Mouse (Mus musculus) liver, embryonic 11.5 days (tissue): ENCODE measurements at regions not wholly inside any gene's neighbourhood (a gene's known extent, or its start where the extent isn't known, plus 50 kb on each side); places are given as distances from the start of the nearest gene placed in this dataset.

Experiments used
- ATAC-seq: fragments of 200-750 bp; cut with Nextera tagmentation; replicated peaks from 2 replicates; pipeline ENCODE4 v1.8.0; 2017; ENCODE audit warnings: moderate number of reproducible peaks, mild to moderate bottlenecking, moderate TSS enrichment, moderate library complexity; ENCODE audit not compliant: low FRiP score
- DNase-seq: peaks from one replicate; pipeline ENCODE4 v3.0.0-alpha.2; 2017; ENCODE audit warnings: low spot score
- H3K27ac ChIP-seq: fragments of 300-500 bp; sonication (generic); 2 replicates; pipeline ENCODE4 v1.5.1; 2014; ENCODE audit warnings: mild to moderate bottlenecking, low read depth, low read length, control low read depth
- H3K27me3 ChIP-seq: fragments of 300-500 bp; sonication (generic); replicated peaks from 2 replicates; pipeline ENCODE4 v1.6.1; 2014; ENCODE audit warnings: low read length, mixed read lengths; ENCODE audit not compliant: control insufficient read depth, insufficient read depth
- H3K36me3 ChIP-seq: fragments of 300-500 bp; sonication (generic); 2 replicates; pipeline ENCODE4 v1.6.1; 2014; ENCODE audit warnings: mild to moderate bottlenecking, low read length, moderate library complexity, mixed read lengths; ENCODE audit not compliant: control insufficient read depth, insufficient read depth
- H3K4me1 ChIP-seq: fragments of 300-500 bp; sonication (generic); replicated peaks from 2 replicates; pipeline ENCODE4 v1.6.1; 2014; ENCODE audit warnings: low read length, mixed read lengths; ENCODE audit not compliant: control insufficient read depth, insufficient read depth
- H3K4me2 ChIP-seq: fragments of 300-500 bp; sonication (generic); 2 replicates; pipeline ENCODE4 v1.6.1; 2014; ENCODE audit warnings: mild to moderate bottlenecking, control low read depth, moderate library complexity
- H3K4me3 ChIP-seq: fragments of 300-500 bp; sonication (generic); 2 replicates; pipeline ENCODE4 v1.5.1; 2014; ENCODE audit warnings: low read depth, low read length, control low read depth
- H3K9ac ChIP-seq: fragments of 300-500 bp; sonication (generic); 2 replicates; pipeline ENCODE4 v1.6.1; 2014; ENCODE audit warnings: low read depth, low read length, control low read depth
- H3K9me3 ChIP-seq: fragments of 300-500 bp; sonication (generic); 2 replicates; pipeline ENCODE4 v1.6.1; 2016; ENCODE audit warnings: low read length, inconsistent platforms, mixed read lengths; ENCODE audit not compliant: control insufficient read depth
- WGBS: fragments of 180-500 bp; shearing (Covaris S2); extraction: QIAGEN DNeasy Blood & Tissue Kit; methylation state at CpG from one replicate; pipeline ENCODE4 v1.1.7; 2014; 5-methylcytosine and 5-hydroxymethylcytosine counted together

- Histone ChIP-seq H3K4me1 (0 out of 2 replicates have a peak, but pooled peaks cover 4% of the 10 kb centered on the region), H3K9ac (no peak overlapping the region), H3K4me2 (no peak overlapping the region), H3K27ac (no peak overlapping the region), H3K36me3 (no peaks in the 10 kb centered on the region), H3K4me3 (no peak overlapping the region), H3K27me3 (no peaks in the 10 kb centered on the region), H3K9me3 (peaks cover 3% of the 10 kb centered on the region; the same call in 1 of the 2 replicates)
- 61% methylated on average over 7 of the region's 7 CpGs for WGBS
- no peak for ATAC-seq
- DNase-seq = no peak
These were observed 232.3 kb downstream of the Qk start for GRCm38 (mm10) chr17:10087192-10087886.

DNA sequence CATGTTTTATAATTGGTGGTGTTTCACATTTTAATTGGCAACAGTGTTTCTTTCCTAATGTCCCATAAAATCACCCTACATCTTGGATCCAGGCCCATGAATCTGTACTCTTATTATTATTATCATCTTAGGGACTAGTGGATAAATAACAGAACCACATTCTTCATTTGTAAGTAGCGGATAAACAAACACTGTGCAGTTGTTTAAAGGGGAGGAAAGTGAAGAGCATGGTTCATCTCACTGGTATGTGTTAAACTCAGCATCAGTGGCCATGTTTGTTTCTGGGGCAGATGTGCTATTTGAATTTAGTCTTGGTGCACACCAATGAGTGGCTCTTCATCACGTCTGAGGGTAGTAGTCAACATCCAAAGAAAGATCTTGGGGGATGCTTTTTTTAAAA, 233.1 kb downstream of the Qk start:
- H3K9ac ChIP-seq = no peak overlapping the region
- no peaks in the 10 kb centered on the region for H3K27me3 ChIP-seq
- H3K36me3 ChIP-seq = no peaks in the 10 kb centered on the region
- H3K9me3 ChIP-seq = no peaks in the 10 kb centered on the region
- H3K4me2 ChIP-seq = no peak overlapping the region
- 87% methylated on average over 2 of the region's 2 CpGs for WGBS
- H3K27ac ChIP-seq = no peak overlapping the region
- H3K4me3 ChIP-seq = no peak overlapping the region
- ATAC-seq (no peak), DNase-seq (no peak)
- H3K4me1 ChIP-seq = 0 out of 2 replicates have a peak, but pooled peaks cover 4% of the 10 kb centered on the region

DNA sequence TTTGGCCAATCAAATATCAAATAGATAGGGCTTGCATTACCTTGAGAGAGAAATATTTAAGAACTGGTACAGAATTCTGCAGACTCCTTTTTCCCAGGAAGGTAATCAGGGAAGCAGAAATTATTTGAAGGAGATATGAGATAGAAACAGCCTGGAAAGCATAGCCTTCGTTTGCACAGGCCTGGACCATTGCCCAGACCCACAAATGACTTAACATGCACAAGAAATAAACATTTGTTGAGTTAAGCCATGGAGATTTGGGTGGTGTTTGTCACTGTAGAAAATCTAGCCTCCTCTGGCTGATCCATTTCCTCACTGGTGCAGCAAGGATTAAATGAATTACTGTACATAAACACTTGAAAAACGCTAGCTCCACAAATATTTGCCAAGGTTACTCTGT, 233.5 kb downstream of the Qk start:
- ATAC-seq (no peak), DNase-seq (no peak)
- WGBS = 65% methylated on average over 2 of the region's 2 CpGs
- Histone ChIP-seq H3K36me3 (no peaks in the 10 kb centered on the region), H3K9me3 (no peaks in the 10 kb centered on the region), H3K9ac (no peak overlapping the region), H3K4me3 (no peak overlapping the region), H3K4me2 (no peak overlapping the region), H3K27ac (no peak overlapping the region), H3K4me1 (0 out of 2 replicates have a peak, but pooled peaks cover 4% of the 10 kb centered on the region), H3K27me3 (no peaks in the 10 kb centered on the region)

DNA sequence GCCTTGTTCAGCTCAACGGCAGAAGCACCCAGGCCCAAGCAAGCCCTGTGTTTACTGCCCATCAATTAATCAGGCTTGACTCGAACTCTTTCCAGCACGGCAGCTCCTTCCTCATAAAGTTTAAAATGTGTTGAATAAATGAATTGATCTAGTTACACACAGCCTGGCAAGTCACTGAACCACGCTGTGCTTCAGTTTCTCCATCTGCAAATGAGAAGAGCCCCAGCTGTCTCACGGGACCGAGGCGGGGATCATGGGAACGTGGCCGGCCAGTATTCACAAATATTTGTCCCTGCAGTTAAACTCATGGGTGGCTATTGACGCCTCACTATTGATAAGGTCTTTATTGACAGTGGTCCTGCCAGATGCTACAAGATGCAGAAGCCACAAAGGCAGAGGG, 237.9 kb downstream of the Qk start:
- H3K9me3 ChIP-seq = no peaks in the 10 kb centered on the region
- no peak overlapping the region for H3K9ac ChIP-seq
- no peak overlapping the region for H3K27ac ChIP-seq
- H3K27me3 ChIP-seq = no peaks in the 10 kb centered on the region
- H3K4me2 ChIP-seq = no peak overlapping the region
- ATAC-seq (no peak), DNase-seq (no peak)
- H3K4me1 ChIP-seq = 0 out of 2 replicates have a peak, but pooled peaks cover 2% of the 10 kb centered on the region
- no peaks in the 10 kb centered on the region for H3K36me3 ChIP-seq
- no peak overlapping the region for H3K4me3 ChIP-seq
- WGBS = 76% methylated on average over 10 of the region's 10 CpGs

DNA sequence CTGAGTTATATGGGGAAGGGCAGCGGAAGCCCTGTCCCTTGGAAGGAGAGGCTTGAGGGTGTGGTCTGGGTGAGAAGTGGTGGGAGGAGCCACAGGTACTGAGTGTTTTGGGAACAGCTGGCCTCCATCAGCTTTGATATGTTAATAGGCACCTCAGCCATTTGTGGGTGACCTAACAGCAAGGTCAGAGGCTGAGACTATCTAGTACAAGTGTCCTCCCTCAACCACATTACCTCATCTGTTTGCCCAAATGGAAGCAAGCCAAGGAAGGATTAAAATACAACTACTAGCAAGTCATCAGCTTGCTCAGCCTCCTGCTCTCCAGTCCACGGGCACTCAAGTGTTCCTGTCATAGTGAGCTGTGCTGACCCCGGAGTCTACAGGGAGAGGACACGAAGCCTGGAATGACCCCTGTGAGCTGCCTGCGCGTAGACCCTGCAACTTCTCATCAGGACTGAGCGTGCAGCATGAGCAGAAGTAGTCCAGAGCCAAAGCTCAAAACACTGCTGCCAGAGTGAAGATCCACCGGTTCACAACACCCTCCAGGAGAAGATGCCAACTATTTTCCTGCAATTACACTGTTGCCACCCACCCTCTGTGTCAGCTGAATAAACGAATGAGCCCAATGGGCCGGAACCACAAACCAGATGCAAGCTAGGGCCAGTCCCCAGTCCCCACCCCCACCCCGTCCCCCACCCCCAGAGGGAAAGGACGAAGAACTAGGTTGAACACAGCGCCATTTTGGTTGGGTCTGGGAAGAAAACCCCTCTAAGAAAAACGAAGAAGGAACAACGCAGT, 239.6 kb downstream of the Qk start:
- H3K9ac ChIP-seq = no peak overlapping the region
- 73% methylated on average over 15 of the region's 15 CpGs for WGBS
- H3K4me3 ChIP-seq = no peak overlapping the region
- H3K9me3 ChIP-seq = no peaks in the 10 kb centered on the region
- no peak overlapping the region for H3K4me2 ChIP-seq
- DNase-seq = no peak
- H3K27ac ChIP-seq = no peak overlapping the region
- no peaks in the 10 kb centered on the region for H3K36me3 ChIP-seq
- H3K4me1 ChIP-seq = 0 out of 2 replicates have a peak, but pooled peaks cover 2% of the 10 kb centered on the region
- ATAC-seq = no peak
- H3K27me3 ChIP-seq = no peaks in the 10 kb centered on the region

DNA sequence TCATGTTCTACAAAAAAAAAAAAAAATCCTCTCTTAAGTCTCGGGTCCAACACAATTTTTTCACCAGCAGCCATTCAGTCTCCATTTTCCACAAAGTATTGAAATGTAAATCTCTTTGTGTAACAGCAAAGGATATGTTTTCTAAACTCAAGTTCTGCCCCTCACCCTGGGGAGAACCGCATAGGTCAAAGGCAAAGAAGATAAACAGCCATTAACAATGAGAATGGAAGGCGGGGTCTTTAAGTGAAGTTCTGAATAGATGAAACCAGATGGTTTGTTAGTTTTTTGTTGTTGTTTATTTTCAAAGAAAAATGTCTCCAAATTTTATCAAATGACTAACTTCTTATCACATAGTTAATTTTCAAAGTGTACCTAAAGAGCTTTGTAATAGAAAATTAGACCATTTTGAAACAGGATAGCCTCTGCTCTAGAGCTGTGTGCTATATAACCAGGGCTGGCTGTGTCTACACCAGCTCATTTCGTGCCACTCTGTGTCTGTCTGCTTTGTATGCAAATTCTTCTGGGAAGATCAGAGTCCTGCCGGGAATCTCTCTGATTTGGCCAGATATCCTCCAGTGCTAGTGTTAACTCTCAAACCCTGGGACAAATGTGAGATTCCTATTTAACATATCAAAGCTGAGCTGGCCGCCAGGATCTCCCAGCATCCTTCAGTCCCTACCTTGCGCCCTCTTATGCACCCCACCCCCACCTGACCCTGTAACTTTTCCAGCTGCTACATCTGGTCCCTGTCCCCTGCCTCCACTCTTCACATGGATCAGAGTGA, 240.9 kb downstream of the Qk start:
- no peaks in the 10 kb centered on the region for H3K9me3 ChIP-seq
- H3K4me2 ChIP-seq = no peak overlapping the region
- no peaks in the 10 kb centered on the region for H3K36me3 ChIP-seq
- H3K4me1 ChIP-seq = 0 out of 2 replicates have a peak, but pooled peaks cover 2% of the 10 kb centered on the region
- no peak overlapping the region for H3K4me3 ChIP-seq
- ATAC-seq (no peak), DNase-seq (no peak)
- H3K9ac ChIP-seq = no peak overlapping the region
- WGBS = 52% methylated on average over 7 of the region's 7 CpGs
- no peak overlapping the region for H3K27ac ChIP-seq
- H3K27me3 ChIP-seq = no peaks in the 10 kb centered on the region

DNA sequence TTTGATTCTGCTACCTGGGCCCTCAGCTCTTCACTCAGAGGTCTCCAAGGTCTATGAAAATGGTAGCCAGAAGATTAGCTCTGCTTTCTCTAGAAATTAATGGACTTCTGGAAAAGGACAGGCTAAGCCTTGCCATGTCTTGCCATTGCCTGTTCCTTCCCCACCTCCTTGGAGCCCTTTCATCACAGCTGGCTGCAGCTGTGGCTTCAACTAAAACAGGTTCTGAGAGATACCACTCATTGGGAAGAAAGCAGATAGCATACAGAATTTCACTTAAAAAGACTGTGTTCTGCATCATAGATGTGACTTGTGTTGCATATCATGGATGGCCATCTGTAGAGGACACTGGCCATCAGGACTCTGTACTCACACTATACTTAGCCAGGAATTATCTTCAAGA, 246.4 kb downstream of the Qk start:
- Histone ChIP-seq H3K4me1 (no peaks in the 10 kb centered on the region), H3K27me3 (no peaks in the 10 kb centered on the region), H3K9me3 (no peaks in the 10 kb centered on the region), H3K4me2 (no peak overlapping the region), H3K36me3 (no peaks in the 10 kb centered on the region), H3K9ac (no peak overlapping the region), H3K27ac (no peak overlapping the region), H3K4me3 (no peak overlapping the region)
- DNase-seq = no peak
- no peak for ATAC-seq

GRCm38 (mm10) chr17:10069251-10069650, 250.4 kb downstream of the Qk start:
- H3K4me1 ChIP-seq = no peaks in the 10 kb centered on the region
- ATAC-seq (no peak), DNase-seq (no peak)
- H3K9me3 ChIP-seq = no peaks in the 10 kb centered on the region
- H3K27me3 ChIP-seq = no peaks in the 10 kb centered on the region
- H3K9ac ChIP-seq = no peak overlapping the region
- 83% methylated on average over 3 of the region's 3 CpGs for WGBS
- no peak overlapping the region for H3K4me2 ChIP-seq
- H3K36me3 ChIP-seq = no peaks in the 10 kb centered on the region
- no peak overlapping the region for H3K4me3 ChIP-seq
- no peak overlapping the region for H3K27ac ChIP-seq
